Mouse (Mus musculus): ENCODE data around the gene Bhlhe23. TPM values are rescaled to one million over a fixed set of nuclear protein-coding genes. Genes with fewer than 3 reads are reported as not detected.

Bhlhe23 gene
- total RNA-seq, 1 experiment: 0.18 TPM

- no peak overlapping the region; the same call in 1 of the 2 replicates for H3K27ac ChIP-seq (ENCODE audit: insufficient read depth, low read depth, low read length, poor library complexity, severe bottlenecking)
- H3K9me3 ChIP-seq (ENCODE audit: control insufficient read depth, insufficient read depth, low read depth, low read length): no peaks in the 10 kb centered on the region
- peak overlapping the region; percentile 47 to 51; a peak in 3 of 4 replicates for H3K4me3 ChIP-seq (ENCODE audit: insufficient read depth in 1 of 2, low read depth in 1 of 2, low read length in 2 of 2, poor library complexity in 1 of 2, severe bottlenecking in 1 of 2)
- TF ChIP-seq CHD2 (IDR thresholded peaks at IDR 0.05; ENCODE audit: low read depth, low read length) (no peak), HCFC1 (IDR thresholded peaks at IDR 0.05; ENCODE audit: borderline replicate concordance, insufficient read depth, low read length) (no peak), MAFK (IDR thresholded peaks at IDR 0.05; ENCODE audit: insufficient read depth, low read depth, low read length) (no peak), ZNF384 (IDR thresholded peaks at IDR 0.05; ENCODE audit: low read depth, low read length) (no peak), ZC3H11A (IDR thresholded peaks at IDR 0.05; ENCODE audit: borderline replicate concordance, low read depth, low read length) (no peak)
- peak overlapping the region; percentile 50 for H3K9ac ChIP-seq (ENCODE audit: insufficient read depth, low read depth, low read length, poor library complexity, severe bottlenecking)
- peaks cover 11 to 41% of the 10 kb centered on the region in 2 experiments; a peak in 3 of 4 replicates for H3K4me1 ChIP-seq (ENCODE audit: control insufficient read depth in 2 of 2, insufficient read depth in 2 of 2, low read length in 2 of 2, poor library complexity in 1 of 2)
- in situ Hi-C loops (cut with MboI; ENCODE audit: low sequenced_read_pairs in 2 of 2, unreplicated experiment in 2 of 2): no loop called here
- H3K36me3 ChIP-seq (ENCODE audit: control insufficient read depth, insufficient read depth, low read length, poor library complexity, severe bottlenecking): peaks cover 25% of the 10 kb centered on the region; the same call in 1 of the 2 replicates
- DNase-seq (ENCODE audit: low read depth, low spot score): no peak
Measured at GRCm38 (mm10) chr2:180731984-180732383, 44.7 kb downstream of the Bhlhe23 start.

- Histone ChIP-seq H3K9ac (ENCODE audit: insufficient read depth, low read depth, low read length, poor library complexity, severe bottlenecking) (peak overlapping the region; percentile 11; the same call in 1 of the 2 replicates), H3K27ac (ENCODE audit: insufficient read depth, low read depth, low read length, poor library complexity, severe bottlenecking) (0 out of 2 replicates have a peak overlapping the region, but pooled peaks have one; percentile 5), H3K36me3 (ENCODE audit: control insufficient read depth, insufficient read depth, low read length, poor library complexity, severe bottlenecking) (peaks cover 18% of the 10 kb centered on the region; the same call in 1 of the 2 replicates), H3K4me1 (ENCODE audit: control insufficient read depth in 2 of 2, insufficient read depth in 2 of 2, low read length in 2 of 2, poor library complexity in 1 of 2) (peaks cover 11 to 44% of the 10 kb centered on the region in 2 experiments; a peak in 3 of 4 replicates), H3K4me3 (ENCODE audit: insufficient read depth in 1 of 2, low read depth in 1 of 2, low read length in 2 of 2, poor library complexity in 1 of 2, severe bottlenecking in 1 of 2) (peak overlapping the region in 1 of 2 experiments; percentile 51; a peak in 1 of 4 replicates), H3K9me3 (ENCODE audit: control insufficient read depth, insufficient read depth, low read depth, low read length) (no peaks in the 10 kb centered on the region)
- DNase-seq (ENCODE audit: low read depth, low spot score): no peak
- in situ Hi-C loops (cut with MboI; ENCODE audit: low sequenced_read_pairs in 2 of 2, unreplicated experiment in 2 of 2): no loop called here
- TF ChIP-seq ZNF384 (IDR thresholded peaks at IDR 0.05; ENCODE audit: low read depth, low read length) (no peak), ZC3H11A (IDR thresholded peaks at IDR 0.05; ENCODE audit: borderline replicate concordance, low read depth, low read length) (no peak), MAFK (IDR thresholded peaks at IDR 0.05; ENCODE audit: insufficient read depth, low read depth, low read length) (no peak), CHD2 (IDR thresholded peaks at IDR 0.05; ENCODE audit: low read depth, low read length) (no peak), HCFC1 (IDR thresholded peaks at IDR 0.05; ENCODE audit: borderline replicate concordance, insufficient read depth, low read length) (no peak)
Measured at GRCm38 (mm10) chr2:180731036-180731435, 45.7 kb downstream of the Bhlhe23 start.

GRCm38 (mm10) chr2:180727613-180728021, 49.1 kb downstream of the Bhlhe23 start:
- peak overlapping the region; percentile 90; the same call in 1 of the 2 replicates for H3K27ac ChIP-seq (ENCODE audit: insufficient read depth, low read depth, low read length, poor library complexity, severe bottlenecking)
- H3K9ac ChIP-seq (ENCODE audit: insufficient read depth, low read depth, low read length, poor library complexity, severe bottlenecking): no peak overlapping the region
- TF ChIP-seq HCFC1 (IDR thresholded peaks at IDR 0.05; ENCODE audit: borderline replicate concordance, insufficient read depth, low read length): no peak
- TF ChIP-seq CHD2 (IDR thresholded peaks at IDR 0.05; ENCODE audit: low read depth, low read length): 0 out of 2 replicates have a peak, but pooled peaks have one; percentile 36
- DNase-seq (ENCODE audit: low read depth, low spot score): peak; percentile 83
- in situ Hi-C loops (cut with MboI; ENCODE audit: low sequenced_read_pairs in 2 of 2, unreplicated experiment in 2 of 2): no loop called here
- H3K9me3 ChIP-seq (ENCODE audit: control insufficient read depth, insufficient read depth, low read depth, low read length): no peaks in the 10 kb centered on the region; the same call in 1 of the 2 replicates
- H3K4me1 ChIP-seq (ENCODE audit: control insufficient read depth in 2 of 2, insufficient read depth in 2 of 2, low read length in 2 of 2, poor library complexity in 1 of 2): peaks cover 11 to 48% of the 10 kb centered on the region in 2 experiments
- H3K4me3 ChIP-seq (ENCODE audit: insufficient read depth in 1 of 2, low read depth in 1 of 2, low read length in 2 of 2, poor library complexity in 1 of 2, severe bottlenecking in 1 of 2): no peak overlapping the region
- H3K36me3 ChIP-seq (ENCODE audit: control insufficient read depth, insufficient read depth, low read length, poor library complexity, severe bottlenecking): peaks cover 17% of the 10 kb centered on the region

GRCm38 (mm10) chr2:180726658-180727442, 49.9 kb downstream of the Bhlhe23 start:
- DNase-seq (ENCODE audit: low read depth, low spot score): no peak
- TF ChIP-seq ZNF384 (IDR thresholded peaks at IDR 0.05; ENCODE audit: low read depth, low read length) (no peak), CHD2 (IDR thresholded peaks at IDR 0.05; ENCODE audit: low read depth, low read length) (no peak), MAFK (IDR thresholded peaks at IDR 0.05; ENCODE audit: insufficient read depth, low read depth, low read length) (no peak), HCFC1 (IDR thresholded peaks at IDR 0.05; ENCODE audit: borderline replicate concordance, insufficient read depth, low read length) (no peak), ZC3H11A (IDR thresholded peaks at IDR 0.05; ENCODE audit: borderline replicate concordance, low read depth, low read length) (no peak)
- H3K4me3 ChIP-seq (ENCODE audit: insufficient read depth in 1 of 2, low read depth in 1 of 2, low read length in 2 of 2, poor library complexity in 1 of 2, severe bottlenecking in 1 of 2): peak overlapping the region in 1 of 2 experiments; percentile 64; a peak in 2 of 4 replicates
- peak overlapping the region; percentile 21; the same call in 1 of the 2 replicates for H3K9ac ChIP-seq (ENCODE audit: insufficient read depth, low read depth, low read length, poor library complexity, severe bottlenecking)
- in situ Hi-C loops (cut with MboI; ENCODE audit: low sequenced_read_pairs in 2 of 2, unreplicated experiment in 2 of 2): no loop called here
- no peaks in the 10 kb centered on the region; the same call in 1 of the 2 replicates for H3K9me3 ChIP-seq (ENCODE audit: control insufficient read depth, insufficient read depth, low read depth, low read length)
- H3K27ac ChIP-seq (ENCODE audit: insufficient read depth, low read depth, low read length, poor library complexity, severe bottlenecking): peak overlapping the region; percentile 90
- peaks cover 24% of the 10 kb centered on the region for H3K36me3 ChIP-seq (ENCODE audit: control insufficient read depth, insufficient read depth, low read length, poor library complexity, severe bottlenecking)
- H3K4me1 ChIP-seq (ENCODE audit: control insufficient read depth in 2 of 2, insufficient read depth in 2 of 2, low read length in 2 of 2, poor library complexity in 1 of 2): peaks cover 10 to 44% of the 10 kb centered on the region in 2 experiments

Measured in ES-E14 (cell line).